Mouse (Mus musculus) heart, adult 2 months (tissue): ENCODE measurements around the gene Mkrn2. TPM values are rescaled to one million over a fixed set of nuclear protein-coding genes. Genes with fewer than 3 reads are reported as not detected.

Experiments
- DNase-seq, 2 experiments: peaks; one replicate each; pipeline ENCODE4 v3.0.0; 2021
- H3K27ac ChIP-seq: fragments of 200-600 bp; 2 replicates; pipeline ENCODE4 v1.8.1; 2022
- H3K27me3 ChIP-seq: fragments of 200-500 bp; 2 replicates; pipeline ENCODE4 v1.6.1; 2012; ENCODE audit warnings: mild to moderate bottlenecking, low read length, inconsistent platforms, mixed read lengths; ENCODE audit not compliant: control insufficient read depth, insufficient read depth
- H3K36me3 ChIP-seq: fragments of 200-500 bp; 2 replicates; pipeline ENCODE4 v1.6.1; 2012; ENCODE audit warnings: low read length, inconsistent platforms; ENCODE audit not compliant: control insufficient read depth, insufficient read depth
- H3K4me1 ChIP-seq: fragments of 200-500 bp; 2 replicates; pipeline ENCODE4 v1.6.1; 2011; ENCODE audit warnings: low read length; ENCODE audit not compliant: control insufficient read depth, insufficient read depth
- H3K4me3 ChIP-seq: fragments of 200-600 bp; 2 replicates; pipeline ENCODE4 v1.8.1; 2022
- H3K79me2 ChIP-seq: fragments of 200-500 bp; replicated peaks from 2 replicates; pipeline ENCODE4 v1.6.1; 2012; ENCODE audit warnings: mild to moderate bottlenecking, inconsistent platforms, low read length, moderate library complexity, mixed read lengths; ENCODE audit not compliant: control insufficient read depth, insufficient read depth
- H3K9ac ChIP-seq: fragments of 200-500 bp; 2 replicates; pipeline ENCODE4 v1.6.1; 2012; ENCODE audit warnings: low read depth, mild to moderate bottlenecking, control low read depth, inconsistent platforms, low read length, mixed read lengths
- CTCF ChIP-seq: fragments of 200-600 bp; IDR thresholded peaks from 2 replicates; pipeline ENCODE4 v1.8.1; 2022; ENCODE audit warnings: antibody characterized with exemption, mild to moderate bottlenecking, moderate library complexity
- EP300 ChIP-seq: fragments of 200-500 bp; IDR thresholded peaks from 2 replicates; pipeline ENCODE4 v1.6.1; 2011; ENCODE audit warnings: low read depth, low read length, control low read depth; ENCODE audit not compliant: insufficient read depth
- POLR2A ChIP-seq: fragments of 200-500 bp; IDR thresholded peaks from 2 replicates; pipeline ENCODE4 v1.6.1; 2011; ENCODE audit warnings: mild to moderate bottlenecking, low read depth, low read length, control low read depth; ENCODE audit not compliant: insufficient read depth
- WGBS: fragments of 180-500 bp; shearing (Covaris S2); methylation state at CpG from one replicate; pipeline ENCODE4 v1.1.7; 2018; 5-methylcytosine and 5-hydroxymethylcytosine counted together
- intact Hi-C: fragments of 180-260 bp; cut with DNase I; formaldehyde crosslinking; loops from one replicate; pipeline ENCODE4 v1.15.1; 2025
- polyA plus RNA-seq: library from polyadenylated mRNA; depleted of rRNA; stranded (reverse); fragments of >200 nt; gene quantifications from 2 replicates; pipeline ENCODE4 v1.2.3, GENCODE M21; 2012
- total RNA-seq, 2 experiments: library from RNA; stranded (reverse); gene quantifications; 2 replicates each; pipeline ENCODE4 v1.2.3; 2021

The Mkrn2 gene
- total and polyA plus RNA-seq, 3 experiments = 36.4 to 105 (median 45.2) TPM

DNA sequence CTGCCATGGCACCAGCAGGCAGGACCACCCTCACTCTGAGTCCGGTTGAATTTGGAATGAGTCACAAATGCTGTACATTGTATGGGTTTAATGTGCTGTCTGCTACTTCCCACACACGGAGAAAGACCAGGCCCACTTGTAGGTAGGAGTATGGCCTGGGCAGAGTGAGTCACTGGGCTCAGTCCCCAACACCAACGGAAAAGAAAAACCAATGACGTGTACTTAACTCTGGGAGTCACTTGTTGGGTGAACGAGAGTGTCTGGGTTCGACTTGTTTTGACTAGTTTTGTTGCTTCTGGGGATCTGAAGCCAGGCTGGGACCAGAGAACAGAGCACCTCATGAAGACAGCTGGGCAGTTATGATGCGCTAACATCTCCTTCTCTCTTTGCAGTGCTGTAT is 27.5 kb upstream of the Mkrn2 start:
- Histone ChIP-seq H3K9ac (no peak overlapping the region), H3K27me3 (no peaks in the 10 kb centered on the region), H3K79me2 (no peaks in the 10 kb centered on the region), H3K36me3 (no peaks in the 10 kb centered on the region), H3K27ac (no peak overlapping the region), H3K4me1 (no peaks in the 10 kb centered on the region), H3K4me3 (no peak overlapping the region)
- no peak for DNase-seq
- intact Hi-C loops = no loop called here
- WGBS = 79% methylated on average over 7 of the region's 7 CpGs
- TF ChIP-seq EP300 = no peak
- TF ChIP-seq POLR2A = no peak
- no peak for TF ChIP-seq CTCF

DNA sequence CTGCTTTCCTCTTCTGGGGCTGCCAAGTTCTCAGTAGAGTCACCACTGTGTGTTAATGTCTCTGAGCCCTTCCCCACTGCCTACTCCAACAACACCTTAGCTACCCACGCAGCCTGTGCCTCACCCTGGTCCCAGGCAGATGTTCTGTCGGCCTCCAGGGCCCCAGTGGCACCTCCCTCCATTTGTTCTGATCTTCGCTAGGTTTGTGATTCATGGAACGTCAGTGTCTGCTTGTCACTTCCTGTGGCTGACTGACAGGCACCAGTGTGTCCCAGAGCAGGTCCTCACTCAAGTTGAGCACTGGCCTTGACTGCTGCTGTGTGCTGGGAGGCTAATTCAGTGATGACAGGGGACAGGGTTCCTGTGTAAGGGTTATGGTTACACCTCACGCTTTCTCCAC is 24.3 kb upstream of the Mkrn2 start:
- 74% methylated on average over 5 of the region's 5 CpGs for WGBS
- Histone ChIP-seq H3K9ac (no peak overlapping the region), H3K36me3 (no peaks in the 10 kb centered on the region), H3K4me1 (no peaks in the 10 kb centered on the region), H3K27ac (no peak overlapping the region), H3K79me2 (no peaks in the 10 kb centered on the region), H3K4me3 (no peak overlapping the region), H3K27me3 (no peaks in the 10 kb centered on the region)
- no peak for DNase-seq
- TF ChIP-seq POLR2A (no peak), EP300 (no peak), CTCF (no peak)
- intact Hi-C loops = no loop called here

- Histone ChIP-seq H3K27me3 (no peaks in the 10 kb centered on the region), H3K9ac (no peak overlapping the region), H3K4me1 (no peaks in the 10 kb centered on the region), H3K79me2 (no peaks in the 10 kb centered on the region), H3K36me3 (no peaks in the 10 kb centered on the region), H3K27ac (no peak overlapping the region), H3K4me3 (no peak overlapping the region)
- TF ChIP-seq CTCF (no peak), POLR2A (no peak), EP300 (no peak)
- intact Hi-C loops = no loop called here
- no peak for DNase-seq
- WGBS = 92% methylated on average over 9 of the region's 9 CpGs
Measured at GRCm38 (mm10) chr6:115577941-115578340, 23.8 kb upstream of the Mkrn2 start.

GRCm38 (mm10) chr6:115580810-115581209 is 20.9 kb upstream of the Mkrn2 start:
- WGBS = 93% methylated on average over 3 of the region's 3 CpGs
- Histone ChIP-seq H3K9ac (no peak overlapping the region), H3K27ac (no peak overlapping the region), H3K4me3 (no peak overlapping the region), H3K79me2 (no peaks in the 10 kb centered on the region), H3K36me3 (no peaks in the 10 kb centered on the region), H3K4me1 (no peaks in the 10 kb centered on the region), H3K27me3 (no peaks in the 10 kb centered on the region)
- intact Hi-C loops = no loop called here
- TF ChIP-seq EP300 (no peak), CTCF (no peak), POLR2A (no peak)
- DNase-seq = no peak

GRCm38 (mm10) chr6:115582328-115583115 is 19.2 kb upstream of the Mkrn2 start:
- Histone ChIP-seq H3K27me3 (no peaks in the 10 kb centered on the region), H3K4me1 (no peaks in the 10 kb centered on the region), H3K9ac (no peak overlapping the region), H3K79me2 (no peaks in the 10 kb centered on the region), H3K36me3 (no peaks in the 10 kb centered on the region), H3K27ac (no peak overlapping the region), H3K4me3 (no peak overlapping the region)
- 74% methylated on average over 10 of the region's 10 CpGs for WGBS
- DNase-seq = no peak
- intact Hi-C loops = no loop called here
- TF ChIP-seq EP300 (no peak), CTCF (no peak), POLR2A (no peak)

GRCm38 (mm10) chr6:115583430-115584125 is 18.1 kb upstream of the Mkrn2 start:
- H3K27me3 ChIP-seq = no peaks in the 10 kb centered on the region
- 60% methylated on average over 6 of the region's 6 CpGs for WGBS
- intact Hi-C loops = no loop called here
- H3K4me1 ChIP-seq = no peaks in the 10 kb centered on the region
- no peak overlapping the region for H3K4me3 ChIP-seq
- DNase-seq = no peak
- H3K79me2 ChIP-seq = no peaks in the 10 kb centered on the region
- no peaks in the 10 kb centered on the region for H3K36me3 ChIP-seq
- H3K27ac ChIP-seq = no peak overlapping the region
- TF ChIP-seq EP300 (no peak), POLR2A (no peak), CTCF (no peak)
- no peak overlapping the region for H3K9ac ChIP-seq
